Mouse (Mus musculus): ENCODE measurements around the gene Ifi204. TPM values are rescaled to one million over a fixed set of nuclear protein-coding genes. Genes with fewer than 3 reads are reported as not detected.
"Not testable (repeated sequence)": the region's sequence is repeated elsewhere in the genome, so short reads cannot be mapped to it uniquely, and the experiment has no call there.

Ifi204 gene
- polyA plus RNA-seq (2014; fragmentation: Nextera tagmentation; extraction: Ambion mirVana): 3.0 and 3.8 TPM in 2 replicates

- H3K4me3 ChIP-seq (ENCODE audit: low read depth, low read length); DNase-seq (ENCODE audit: low spot score); H3K36me3 ChIP-seq (ENCODE audit: control insufficient read depth, insufficient read depth, low read length); H3K4me1 ChIP-seq (replicated peaks; ENCODE audit: control insufficient read depth, insufficient read depth, low read length); H3K27me3 ChIP-seq (replicated peaks; ENCODE audit: control insufficient read depth, insufficient read depth, low read length); H3K9me3 ChIP-seq (ENCODE audit: control insufficient read depth, low read length); H3K4me2 ChIP-seq; H3K27ac ChIP-seq (ENCODE audit: low read depth, low read length); H3K9ac ChIP-seq (ENCODE audit: low read depth, low read length): not testable (repeated sequence)
- ATAC-seq (replicated peaks; ENCODE audit: low FRiP score): peak; percentile 50; the same call in 1 of the 2 replicates
- WGBS: 53% methylated on average over 5 of the region's 5 CpGs
Measured at GRCm38 (mm10) chr1:173766848-173767617, at the start of gene Ifi204. TSS of gene Ifi204 (minus strand) at chr1:173766943.

GRCm38 (mm10) chr1:173809294-173809693, 42.6 kb upstream of the Ifi204 start:
- H3K4me3 ChIP-seq (ENCODE audit: low read depth, low read length); H3K9me3 ChIP-seq (ENCODE audit: control insufficient read depth, low read length); H3K9ac ChIP-seq (ENCODE audit: low read depth, low read length); DNase-seq (ENCODE audit: low spot score); H3K4me2 ChIP-seq; H3K4me1 ChIP-seq (replicated peaks; ENCODE audit: control insufficient read depth, insufficient read depth, low read length); H3K36me3 ChIP-seq (ENCODE audit: control insufficient read depth, insufficient read depth, low read length); H3K27me3 ChIP-seq (replicated peaks; ENCODE audit: control insufficient read depth, insufficient read depth, low read length); H3K27ac ChIP-seq (ENCODE audit: low read depth, low read length): not testable (repeated sequence)
- peak; percentile 65 for ATAC-seq (replicated peaks; ENCODE audit: low FRiP score)
- WGBS: 60% methylated on average over 2 of the region's 2 CpGs

- DNase-seq (ENCODE audit: low spot score); H3K9me3 ChIP-seq (ENCODE audit: control insufficient read depth, low read length); ATAC-seq (replicated peaks; ENCODE audit: low FRiP score); H3K9ac ChIP-seq (ENCODE audit: low read depth, low read length); H3K4me1 ChIP-seq (replicated peaks; ENCODE audit: control insufficient read depth, insufficient read depth, low read length); H3K27me3 ChIP-seq (replicated peaks; ENCODE audit: control insufficient read depth, insufficient read depth, low read length); H3K4me2 ChIP-seq; H3K36me3 ChIP-seq (ENCODE audit: control insufficient read depth, insufficient read depth, low read length); H3K4me3 ChIP-seq (ENCODE audit: low read depth, low read length); H3K27ac ChIP-seq (ENCODE audit: low read depth, low read length): not testable (repeated sequence)
- 64% methylated on average over 2 of the region's 2 CpGs for WGBS
Measured at GRCm38 (mm10) chr1:173802689-173803281, 36.0 kb upstream of the Ifi204 start.

GRCm38 (mm10) chr1:173802207-173802606, 35.5 kb upstream of the Ifi204 start:
- not testable (repeated sequence) for H3K9ac ChIP-seq (ENCODE audit: low read depth, low read length); H3K36me3 ChIP-seq (ENCODE audit: control insufficient read depth, insufficient read depth, low read length); H3K27ac ChIP-seq (ENCODE audit: low read depth, low read length); H3K4me1 ChIP-seq (replicated peaks; ENCODE audit: control insufficient read depth, insufficient read depth, low read length); H3K4me2 ChIP-seq; H3K9me3 ChIP-seq (ENCODE audit: control insufficient read depth, low read length); ATAC-seq (replicated peaks; ENCODE audit: low FRiP score); H3K27me3 ChIP-seq (replicated peaks; ENCODE audit: control insufficient read depth, insufficient read depth, low read length); H3K4me3 ChIP-seq (ENCODE audit: low read depth, low read length); DNase-seq (ENCODE audit: low spot score)
- WGBS: 60% methylated on average over 3 of the region's 3 CpGs

GRCm38 (mm10) chr1:173801791-173802190, 35.0 kb upstream of the Ifi204 start:
- not testable (repeated sequence) for H3K27ac ChIP-seq (ENCODE audit: low read depth, low read length); H3K27me3 ChIP-seq (replicated peaks; ENCODE audit: control insufficient read depth, insufficient read depth, low read length); ATAC-seq (replicated peaks; ENCODE audit: low FRiP score); H3K4me3 ChIP-seq (ENCODE audit: low read depth, low read length); DNase-seq (ENCODE audit: low spot score); H3K4me2 ChIP-seq; H3K4me1 ChIP-seq (replicated peaks; ENCODE audit: control insufficient read depth, insufficient read depth, low read length); H3K9ac ChIP-seq (ENCODE audit: low read depth, low read length); H3K36me3 ChIP-seq (ENCODE audit: control insufficient read depth, insufficient read depth, low read length); H3K9me3 ChIP-seq (ENCODE audit: control insufficient read depth, low read length)
- WGBS: 87% methylated on average over 2 of the region's 2 CpGs

DNA sequence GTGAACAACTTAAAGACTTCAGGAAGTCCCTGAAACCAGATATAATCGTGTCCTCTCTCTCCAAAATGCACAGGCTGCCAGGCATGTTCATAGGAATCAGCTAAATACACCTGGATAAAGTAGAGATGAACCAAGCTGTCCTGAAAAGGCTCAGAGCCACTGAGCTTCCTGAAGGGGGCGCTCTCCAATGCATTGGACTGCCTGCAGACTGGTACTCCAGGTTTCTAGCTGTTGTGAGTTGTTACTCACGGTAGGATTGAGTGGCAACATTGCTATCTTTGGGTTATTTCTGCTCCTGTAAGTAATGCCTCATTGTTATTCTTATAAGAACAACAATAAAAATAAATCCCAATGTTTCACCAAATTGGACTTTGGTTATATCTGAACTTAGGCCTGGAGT, 6.7 kb upstream of the Ifi204 start:
- not testable (repeated sequence) for H3K4me1 ChIP-seq (replicated peaks; ENCODE audit: control insufficient read depth, insufficient read depth, low read length); H3K9me3 ChIP-seq (ENCODE audit: control insufficient read depth, low read length); H3K27me3 ChIP-seq (replicated peaks; ENCODE audit: control insufficient read depth, insufficient read depth, low read length); H3K4me2 ChIP-seq; ATAC-seq (replicated peaks; ENCODE audit: low FRiP score); H3K4me3 ChIP-seq (ENCODE audit: low read depth, low read length); H3K27ac ChIP-seq (ENCODE audit: low read depth, low read length); H3K9ac ChIP-seq (ENCODE audit: low read depth, low read length); DNase-seq (ENCODE audit: low spot score); H3K36me3 ChIP-seq (ENCODE audit: control insufficient read depth, insufficient read depth, low read length)
- WGBS: 56% methylated on average over 2 of the region's 3 CpGs

- WGBS: 84% methylated on average over 4 of the region's 5 CpGs
Measured at GRCm38 (mm10) chr1:173760032-173760431, 6.7 kb downstream of the Ifi204 start.

GRCm38 (mm10) chr1:173742262-173742661, 24.5 kb downstream of the Ifi204 start:
- 65% methylated on average over 1 of the region's 1 CpGs for WGBS
- H3K4me3 ChIP-seq (ENCODE audit: low read depth, low read length): no peak overlapping the region
- no peaks in the 10 kb centered on the region for H3K4me1 ChIP-seq (replicated peaks; ENCODE audit: control insufficient read depth, insufficient read depth, low read length)
- H3K36me3 ChIP-seq (ENCODE audit: control insufficient read depth, insufficient read depth, low read length): no peaks in the 10 kb centered on the region
- H3K27ac ChIP-seq (ENCODE audit: low read depth, low read length): no peak overlapping the region
- DNase-seq (ENCODE audit: low spot score): no peak
- no peak overlapping the region for H3K9ac ChIP-seq (ENCODE audit: low read depth, low read length)
- no peak for ATAC-seq (replicated peaks; ENCODE audit: low FRiP score)
- no peak overlapping the region for H3K4me2 ChIP-seq
- no peaks in the 10 kb centered on the region for H3K27me3 ChIP-seq (replicated peaks; ENCODE audit: control insufficient read depth, insufficient read depth, low read length)
- H3K9me3 ChIP-seq (ENCODE audit: control insufficient read depth, low read length): no peaks in the 10 kb centered on the region

More at GRCm38 (mm10) chr1:173760032-173760431, 6.7 kb downstream of the Ifi204 start:
- ATAC-seq (replicated peaks; ENCODE audit: low FRiP score); H3K27ac ChIP-seq (ENCODE audit: low read depth, low read length); H3K4me1 ChIP-seq (replicated peaks; ENCODE audit: control insufficient read depth, insufficient read depth, low read length); H3K27me3 ChIP-seq (replicated peaks; ENCODE audit: control insufficient read depth, insufficient read depth, low read length); H3K4me3 ChIP-seq (ENCODE audit: low read depth, low read length); H3K36me3 ChIP-seq (ENCODE audit: control insufficient read depth, insufficient read depth, low read length); H3K9ac ChIP-seq (ENCODE audit: low read depth, low read length); DNase-seq (ENCODE audit: low spot score); H3K9me3 ChIP-seq (ENCODE audit: control insufficient read depth, low read length); H3K4me2 ChIP-seq: not testable (repeated sequence)

DNA sequence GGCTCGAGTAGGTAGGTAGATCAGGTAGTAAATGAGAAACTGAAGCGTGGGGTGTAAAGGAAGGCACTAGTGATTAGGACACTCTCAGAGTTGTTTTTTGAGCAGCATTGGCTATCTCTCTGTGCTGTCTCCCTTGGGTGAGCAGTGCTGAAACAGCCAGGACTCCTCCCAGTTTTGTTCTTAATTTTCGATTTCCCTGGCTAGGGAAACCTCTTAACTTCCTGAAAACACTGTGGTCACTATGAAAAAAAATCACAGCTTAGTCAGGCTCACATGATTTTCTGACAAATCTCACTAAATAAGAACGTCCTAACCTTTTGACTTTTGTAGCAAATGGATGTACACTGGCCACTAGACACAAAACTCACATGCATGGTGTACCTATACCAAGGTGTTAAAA, 25.1 kb downstream of the Ifi204 start, which contains the start of gene Ifi207:
Ifi207 (minus strand) TSS at position 92 of the 400 bp plus-strand sequence.
- DNase-seq (ENCODE audit: low spot score) (no peak), ATAC-seq (replicated peaks; ENCODE audit: low FRiP score) (no peak)
- H3K9ac ChIP-seq (ENCODE audit: low read depth, low read length): no peak within 1 kb of the TSS
- 66% methylated on average over 4 of the region's 4 CpGs for WGBS
- H3K27me3 ChIP-seq (replicated peaks; ENCODE audit: control insufficient read depth, insufficient read depth, low read length): no peaks in the 10 kb centered on the region
- H3K4me2 ChIP-seq: no peak within 1 kb of the TSS
- H3K27ac ChIP-seq (ENCODE audit: low read depth, low read length): no peak within 1 kb of the TSS
- H3K4me3 ChIP-seq (ENCODE audit: low read depth, low read length): no peak within 1 kb of the TSS
- no peaks in the 10 kb centered on the region for H3K36me3 ChIP-seq (ENCODE audit: control insufficient read depth, insufficient read depth, low read length)
- H3K9me3 ChIP-seq (ENCODE audit: control insufficient read depth, low read length): no peaks in the 10 kb centered on the region
- H3K4me1 ChIP-seq (replicated peaks; ENCODE audit: control insufficient read depth, insufficient read depth, low read length): no peaks in the 10 kb centered on the region
